In genomic region chr16:20677974-20678675, GRCm38 (mm10) we compare ENCODE assay signal across 8 mouse cellular contexts. TPM values are rescaled to one million over a fixed set of nuclear protein-coding genes. Genes with fewer than 3 reads are reported as not detected.
DNase-seq lines count a peak whose midpoint lies in the region; ATAC-seq and TF ChIP-seq lines count a peak whose summit lies in the region.

No protein-coding gene starts in this region.

- H3K27me3 ChIP-seq in Patski: no peaks in the 10 kb centered on the region
- no peaks in the 10 kb centered on the region for H3K27me3 ChIP-seq in heart, embryonic 14.5 days (ENCODE audit: control insufficient read depth, insufficient read depth, low read length)
- H3K27me3 ChIP-seq in myocyte (ENCODE audit: control insufficient read depth, insufficient read depth, insufficient read length): no peaks in the 10 kb centered on the region
- H3K27me3 ChIP-seq in forebrain, embryonic 16.5 days (replicated peaks; ENCODE audit: control insufficient read depth, insufficient read depth, low read length): no peaks in the 10 kb centered on the region

- WGBS in heart, embryonic 14.5 days: 59% methylated on average over 10 of the region's 10 CpGs
- WGBS in forebrain, embryonic 16.5 days: 65% methylated on average over 10 of the region's 10 CpGs

- H3K4me1 ChIP-seq in heart, embryonic 14.5 days (ENCODE audit: control insufficient read depth in 2 of 2, insufficient read depth in 2 of 2, low read length in 2 of 2): peaks cover 7 to 32% of the 10 kb centered on the region in 2 experiments
- H3K4me1 ChIP-seq in forebrain, embryonic 16.5 days (replicated peaks; ENCODE audit: control insufficient read depth, insufficient read depth, low read length): peaks cover 17% of the 10 kb centered on the region

- TF ChIP-seq CTCF in Patski (IDR thresholded peaks at IDR 0.05): no peak
- no peak for TF ChIP-seq CTCF in left cerebral cortex, adult 2 months (IDR thresholded peaks at IDR 0.05)

- H3K79me2 ChIP-seq in myocyte (ENCODE audit: control insufficient read depth, insufficient read depth): peaks cover 55% of the 10 kb centered on the region

- H3K9me3 ChIP-seq in heart, embryonic 14.5 days (ENCODE audit: control insufficient read depth, low read length): no peaks in the 10 kb centered on the region
- no peaks in the 10 kb centered on the region for H3K9me3 ChIP-seq in forebrain, embryonic 16.5 days (ENCODE audit: control insufficient read depth, low read length)

- no peak overlapping the region for H3K4me2 ChIP-seq in heart, embryonic 14.5 days (ENCODE audit: low read length)
- H3K4me2 ChIP-seq in myocyte (ENCODE audit: low read depth): peak overlapping the region; percentile 4
- H3K4me2 ChIP-seq in forebrain, embryonic 16.5 days (ENCODE audit: low read length): no peak overlapping the region

- peak; percentile 65 for ATAC-seq in Patski
- no peak for ATAC-seq in heart, embryonic 14.5 days (ENCODE audit: insufficient number of reproducible peaks, insufficient read depth, low FRiP score, low read depth)
- no peak for ATAC-seq in forebrain, embryonic 16.5 days

- no peak for TF ChIP-seq POLR2A in myocyte (IDR thresholded peaks at IDR 0.05; ENCODE audit: insufficient read length, low read depth)

- H3K9ac ChIP-seq in heart, embryonic 14.5 days (ENCODE audit: low read length): peak overlapping the region; percentile 10; the same call in 1 of the 2 replicates
- no peak overlapping the region for H3K9ac ChIP-seq in forebrain, embryonic 16.5 days (replicated peaks; ENCODE audit: low read depth, low read length)

- H3K4me3 ChIP-seq in heart, embryonic 14.5 days (ENCODE audit: control insufficient read depth in 1 of 2, insufficient read depth in 1 of 2, low read depth in 1 of 2, low read length in 2 of 2): no peak overlapping the region
- H3K4me3 ChIP-seq in left cerebral cortex, adult 2 months: no peak overlapping the region
- H3K4me3 ChIP-seq in myocyte: no peak overlapping the region
- H3K4me3 ChIP-seq in forebrain, embryonic 16.5 days (replicated peaks; ENCODE audit: low read length): no peak overlapping the region

- no peak overlapping the region; a peak in 1 of 4 replicates for H3K27ac ChIP-seq in heart, embryonic 14.5 days (replicated peaks in 1 of 2; ENCODE audit: control insufficient read depth in 1 of 2, insufficient read depth in 1 of 2, low read depth in 2 of 2, low read length in 2 of 2)
- peak overlapping the region; percentile 53 for H3K27ac ChIP-seq in left cerebral cortex, adult 2 months
- H3K27ac ChIP-seq in forebrain, embryonic 16.5 days (ENCODE audit: low read length): no peak overlapping the region

- CTCF ChIA-PET in Patski (lab: Charles Lee): no interaction called here

- DNase-seq in 3134 (ENCODE audit: extremely low read depth, insufficient read length, low spot score): peak; percentile 94
- peak; percentile 62 for DNase-seq in Patski (ENCODE audit: low read depth, low spot score)
- DNase-seq in cerebellum, postnatal 36 days: peak; percentile 75 to 83
- DNase-seq in left cerebral cortex, adult 2 months (ENCODE audit: extremely low spot score in 1 of 2, low spot score in 2 of 2): peak; percentile 76 to 80
- DNase-seq in embryo, embryonic 10 days (ENCODE audit: low spot score): no peak

- peaks cover 88% of the 10 kb centered on the region for H3K36me3 ChIP-seq in heart, embryonic 14.5 days (ENCODE audit: control insufficient read depth, insufficient read depth, low read length)
- peaks cover 54% of the 10 kb centered on the region for H3K36me3 ChIP-seq in myocyte (ENCODE audit: control insufficient read depth, insufficient read depth)
- peaks cover 53% of the 10 kb centered on the region for H3K36me3 ChIP-seq in forebrain, embryonic 16.5 days (ENCODE audit: control insufficient read depth, insufficient read depth)

- in situ Hi-C loops in Patski (cut with MboI; ENCODE audit: low pct_unique_long_range_greater_than_20kb): no loop called here

- POLR2A ChIA-PET in Patski (lab: Charles Lee): no interaction called here

- intact Hi-C loops in left cerebral cortex, adult 2 months (cut with DNase I): loop anchor here (2.0 kb wide), 1 partner anchor 15 kb away; the partner anchor contains the start of gene Fam131a

- no peak overlapping the region for H3ac ChIP-seq in myocyte (ENCODE audit: control insufficient read depth, insufficient read length)

TF ChIP-seq in myocyte, 11 proteins besides CTCF, POLR2A, EP300 and RAD21:
- TF ChIP-seq MAX (IDR thresholded peaks at IDR 0.05; ENCODE audit: low read depth): no peak
- no peak for TF ChIP-seq MYOD1 (IDR thresholded peaks at IDR 0.05; ENCODE audit: control insufficient read depth in 1 of 3, insufficient read length in 2 of 3, low read depth in 2 of 3)
- TF ChIP-seq E2F4 (IDR thresholded peaks at IDR 0.05; ENCODE audit: insufficient read depth): no peak
- TF ChIP-seq TCF12 (IDR thresholded peaks at IDR 0.05; ENCODE audit: insufficient read depth, poor library complexity, severe bottlenecking): no peak

RNA-seq across cellular contexts. Expression of gene Eif4g1, which starts 10.0 kb away (rescaled TPM):
- polyA plus RNA-seq in Patski (2021) (336 TPM), myocyte (2012; fragmentation: generic; extraction: Trizol) (232 TPM)
- polyA plus RNA-seq in heart, embryonic 14.5 days (2014; fragmentation: Nextera tagmentation; extraction: Ambion mirVana): 96.6 and 107 TPM in 2 replicates
- 100 to 1,000 TPM; 278 to 283 TPM for total RNA-seq in left cerebral cortex, adult 2 months (2021)
- polyA plus RNA-seq in forebrain, embryonic 16.5 days (2015; fragmentation: Nextera tagmentation; extraction: Ambion mirVana): 131 and 142 TPM in 2 replicates

RNA-seq across cellular contexts. Expression of gene Fam131a, which starts 14.9 kb away (rescaled TPM):
- 0.69 TPM for polyA plus RNA-seq in Patski (2021)
- 7.1 and 7.2 TPM in 2 replicates for polyA plus RNA-seq in heart, embryonic 14.5 days (2014; fragmentation: Nextera tagmentation; extraction: Ambion mirVana)
- total RNA-seq in left cerebral cortex, adult 2 months (2021): 100 to 1,000 TPM; 320 to 343 TPM
- polyA plus RNA-seq in myocyte (2012; fragmentation: generic; extraction: Trizol): 0.62 TPM
- polyA plus RNA-seq in forebrain, embryonic 16.5 days (2015; fragmentation: Nextera tagmentation; extraction: Ambion mirVana): 57.4 and 65.3 TPM in 2 replicates

RNA-seq across cellular contexts. Expression of gene Psmd2, which starts 26.7 kb away (rescaled TPM):
- polyA plus RNA-seq in Patski (2021) (289 TPM), myocyte (2012; fragmentation: generic; extraction: Trizol) (285 TPM)
- 217 and 231 TPM in 2 replicates for polyA plus RNA-seq in heart, embryonic 14.5 days (2014; fragmentation: Nextera tagmentation; extraction: Ambion mirVana)
- 100 to 1,000 TPM; 218 to 233 TPM for total RNA-seq in left cerebral cortex, adult 2 months (2021)
- 401 and 408 TPM in 2 replicates for polyA plus RNA-seq in forebrain, embryonic 16.5 days (2015; fragmentation: Nextera tagmentation; extraction: Ambion mirVana)

RNA-seq across cellular contexts. Expression of gene Polr2h, which starts 39.3 kb away (rescaled TPM):
- polyA plus RNA-seq in Patski (2021) (38.4 TPM), myocyte (2012; fragmentation: generic; extraction: Trizol) (60.5 TPM)
- polyA plus RNA-seq in heart, embryonic 14.5 days (2014; fragmentation: Nextera tagmentation; extraction: Ambion mirVana): 53.2 and 58.4 TPM in 2 replicates
- total RNA-seq in left cerebral cortex, adult 2 months (2021): 10 to 100 TPM; 22.5 to 28.6 TPM
- polyA plus RNA-seq in forebrain, embryonic 16.5 days (2015; fragmentation: Nextera tagmentation; extraction: Ambion mirVana): 84.5 and 94.4 TPM in 2 replicates

RNA-seq across cellular contexts. Expression of gene Clcn2, which starts 39.4 kb away (rescaled TPM):
- polyA plus RNA-seq in Patski (2021) (14.3 TPM), myocyte (2012; fragmentation: generic; extraction: Trizol) (4.4 TPM)
- 4.0 and 5.1 TPM in 2 replicates for polyA plus RNA-seq in heart, embryonic 14.5 days (2014; fragmentation: Nextera tagmentation; extraction: Ambion mirVana)
- total RNA-seq in left cerebral cortex, adult 2 months (2021): 10 to 100 TPM; 74.8 to 79.3 TPM
- 15.9 and 20.8 TPM in 2 replicates for polyA plus RNA-seq in forebrain, embryonic 16.5 days (2015; fragmentation: Nextera tagmentation; extraction: Ambion mirVana)
